Mouse (Mus musculus): ENCODE measurements around the gene 4930558K02Rik. TPM values are rescaled to one million over a fixed set of nuclear protein-coding genes. Genes with fewer than 3 reads are reported as not detected.

Gene 4930558K02Rik
- polyA plus RNA-seq, 3 experiments from 2014 or later, result not detected

- ATAC-seq, result no peak
Measured at GRCm38 (mm10) chr1:161991846-161992245, 12.4 kb upstream of the 4930558K02Rik start.

- ATAC-seq, result no peak
Measured at GRCm38 (mm10) chr1:161990684-161991578, 11.5 kb upstream of the 4930558K02Rik start.

GRCm38 (mm10) chr1:161983979-161984566 is 4.6 kb upstream of the 4930558K02Rik start:
- no peak for ATAC-seq

- ATAC-seq, result no peak
Measured at GRCm38 (mm10) chr1:161983451-161983850, 4.0 kb upstream of the 4930558K02Rik start.

GRCm38 (mm10) chr1:161980626-161981298 is 1.3 kb upstream of the 4930558K02Rik start:
- ATAC-seq, result no peak

- no peak for ATAC-seq
Measured at GRCm38 (mm10) chr1:161980046-161980445, 610 bp upstream of the 4930558K02Rik start.

- ATAC-seq, result no peak
Measured at GRCm38 (mm10) chr1:161978173-161978700, 1.2 kb downstream of the 4930558K02Rik start.

- no peak for ATAC-seq
Measured at GRCm38 (mm10) chr1:161977331-161977730, 2.1 kb downstream of the 4930558K02Rik start.

GRCm38 (mm10) chr1:161976255-161977182 is 2.9 kb downstream of the 4930558K02Rik start:
- ATAC-seq, result peak; percentile 89

- ATAC-seq, result no peak
Measured at GRCm38 (mm10) chr1:161972233-161972632, 7.2 kb downstream of the 4930558K02Rik start.

GRCm38 (mm10) chr1:161970874-161971273 is 8.6 kb downstream of the 4930558K02Rik start:
- no peak for ATAC-seq

GRCm38 (mm10) chr1:161968589-161969407 is 10.6 kb downstream of the 4930558K02Rik start, which contains the start of gene Pigc:
Gene Pigc, plus strand, starts transcription at chr1:161969186.
- ATAC-seq, result peak; percentile 94

GRCm38 (mm10) chr1:161967936-161968335 is 11.5 kb downstream of the 4930558K02Rik start:
- no peak for ATAC-seq

- peak; percentile 76 for ATAC-seq
Measured at GRCm38 (mm10) chr1:161962465-161963377, 16.7 kb downstream of the 4930558K02Rik start.

- no peak for ATAC-seq
Measured at GRCm38 (mm10) chr1:161957964-161958950, 21.2 kb downstream of the 4930558K02Rik start.

GRCm38 (mm10) chr1:161955846-161956245 is 23.6 kb downstream of the 4930558K02Rik start:
- no peak for ATAC-seq

GRCm38 (mm10) chr1:161952599-161952998 is 26.8 kb downstream of the 4930558K02Rik start:
- ATAC-seq, result no peak

GRCm38 (mm10) chr1:161951009-161951779 is 28.2 kb downstream of the 4930558K02Rik start:
- peak; percentile 80 for ATAC-seq

Data from inflammation-experienced regulatory T-cells, adult 6 months (primary cell).